16 mouse cellular contexts compared by ENCODE assay signal in genomic region chr1:193644506-193644905, GRCm38 (mm10).
"Had no signal": no experiment of that assay in that cellular context is flagged by ENCODE, and none has a peak within 500 bp of the region (broad histone marks: within the 10 kb centered on the region; RNA-seq: fewer than 3 reads in every experiment).

No protein-coding gene starts in this region.

- H3K36me3 ChIP-seq: limb, embryonic 13.5 days; midbrain, embryonic 15.5 days; neural tube, embryonic 12.5 days had no signal

- H3K27me3 ChIP-seq: limb, embryonic 13.5 days; midbrain, embryonic 15.5 days; neural tube, embryonic 12.5 days had no signal

- H3K4me1 ChIP-seq: limb, embryonic 13.5 days; neural tube, embryonic 12.5 days had no signal

- H3K4me3 ChIP-seq: limb, embryonic 13.5 days; midbrain, embryonic 15.5 days; neural tube, embryonic 12.5 days had no signal

- DNase-seq: kidney, adult 11 months; kidney, adult 9 months; kidney, postnatal 36 days; layer of hippocampus, adult 9-11 months; left cerebral cortex, postnatal 4 days; lung, adult 2 months; lung, postnatal 36 days; right cerebral cortex, postnatal 4 days; thymus, postnatal 4 days had no signal

- H3K27ac ChIP-seq: kidney, postnatal 0 days; limb, embryonic 13.5 days; midbrain, embryonic 15.5 days; neural tube, embryonic 12.5 days; stomach, postnatal 0 days had no signal

- ATAC-seq: lung, postnatal 0 days; midbrain, embryonic 15.5 days had no signal

- H3K4me2 ChIP-seq: limb, embryonic 13.5 days; midbrain, embryonic 11.5 days; midbrain, embryonic 15.5 days; neural tube, embryonic 12.5 days had no signal

- H3K9ac ChIP-seq: limb, embryonic 13.5 days; midbrain, embryonic 15.5 days; neural tube, embryonic 12.5 days had no signal

- H3K9me3 ChIP-seq: limb, embryonic 13.5 days; midbrain, embryonic 15.5 days; neural tube, embryonic 12.5 days had no signal
